Mouse (Mus musculus) brain, adult 2 months (tissue): Measurements from ENCODE around the gene Srp54c.

Experiments
- DNase-seq: peaks from one replicate; pipeline ENCODE4 v3.0.0; 2011; ENCODE audit warnings: low read depth, low spot score

The Srp54c gene

DNA sequence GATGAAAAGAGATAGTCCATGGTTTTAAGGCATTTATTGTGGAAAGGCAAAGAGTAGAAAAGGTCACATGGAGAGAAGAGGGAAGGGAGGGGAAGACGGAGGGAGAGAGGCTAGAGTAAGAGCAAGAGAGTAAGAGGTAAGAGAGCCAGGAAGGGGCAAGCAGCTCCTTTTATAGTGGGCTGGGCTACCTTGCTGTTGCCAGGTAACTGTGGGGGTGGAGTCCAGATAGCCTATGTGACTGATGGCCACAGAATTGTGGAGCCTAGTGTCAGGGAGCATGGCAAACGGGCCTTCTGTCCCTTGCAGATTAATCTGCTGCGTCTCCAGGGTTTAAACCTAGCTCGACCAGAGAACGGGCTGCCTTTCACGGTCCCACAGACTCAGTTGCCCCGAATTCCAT, 81.9 kb downstream of the Srp54c start:
- DNase-seq: no peak
